Mouse (Mus musculus) G1E (cell line): Measurements from ENCODE around the gene Coil. TPM values are rescaled to one million over a fixed set of nuclear protein-coding genes. Genes with fewer than 3 reads are reported as not detected.
A peak's percentile ranks its signal among the peaks of the same experiment; 100 is the strongest.

Source experiments
- ATAC-seq: 2 replicates; pipeline ENCODE4 v1.8.0; 2016; ENCODE audit warnings: mild to moderate bottlenecking; ENCODE audit not compliant: insufficient number of reproducible peaks, poor library complexity, low FRiP score, severe bottlenecking; ENCODE audit errors: extremely low read depth
- DNase-seq: peaks from one replicate; pipeline ENCODE4 v3.0.0; 2012; ENCODE audit warnings: low spot score
- H3K27me3 ChIP-seq: 2 replicates; pipeline ENCODE4 v1.6.1; 2012; ENCODE audit warnings: mild to moderate bottlenecking, low read length, inconsistent platforms; ENCODE audit not compliant: insufficient read depth
- H3K36me3 ChIP-seq: replicated peaks from 2 replicates; pipeline ENCODE3; 2012; ENCODE audit warnings: mild to moderate bottlenecking, inconsistent platforms
- H3K4me1 ChIP-seq: 2 replicates; pipeline ENCODE4 v1.6.1; 2012; ENCODE audit warnings: low read depth, low read length, inconsistent platforms, mixed read lengths; ENCODE audit not compliant: insufficient read depth
- H3K4me3 ChIP-seq: 2 replicates; pipeline ENCODE4 v1.5.1; 2012; ENCODE audit warnings: low read depth, mild to moderate bottlenecking, inconsistent platforms, low read length, moderate library complexity, mixed read lengths
- H3K9me3 ChIP-seq: replicated peaks from 2 replicates; pipeline ENCODE4 v1.6.1; 2012; ENCODE audit warnings: inconsistent platforms
- CTCF ChIP-seq: IDR thresholded peaks from 2 replicates; pipeline ENCODE4 v1.5.1; 2012; ENCODE audit warnings: low read depth, low read length, inconsistent platforms, mixed read lengths
- GATA1 ChIP-seq: IDR thresholded peaks from 2 replicates; pipeline ENCODE4 v1.6.1; 2012; ENCODE audit warnings: borderline replicate concordance, low read length, inconsistent platforms, mixed read lengths
- GATA2 ChIP-seq: IDR thresholded peaks from 2 replicates; pipeline ENCODE4 v1.6.1; 2012; ENCODE audit warnings: low read depth, low read length, inconsistent platforms, borderline replicate concordance
- POLR2AphosphoS5 ChIP-seq: IDR thresholded peaks from 2 replicates; pipeline ENCODE4 v1.6.1; 2012; ENCODE audit warnings: low read depth, low read length, inconsistent platforms; ENCODE audit not compliant: insufficient replicate concordance
- TAL1 ChIP-seq: conservative IDR thresholded peaks from 2 replicates; pipeline ENCODE4 v1.6.1; 2012; ENCODE audit warnings: low read depth, low read length, inconsistent platforms, mixed read lengths
- polyA plus RNA-seq: library from polyadenylated mRNA; stranded (reverse); fragments of >175 nt; gene quantifications from 2 replicates; pipeline ENCODE4 v1.2.3, GENCODE M21; 2012
- total RNA-seq, 2 experiments: library from RNA; stranded (forward) in 1 of 2; stranded (reverse) in 1 of 2; fragments of 200-1000 nt in 1 of 2; fragments of >200 nt in 1 of 2; fragmentation: Nextera tagmentation in 1 of 2; gene quantifications; 2 replicates each; pipeline ENCODE4 v1.2.3; 2014 to 2017

Gene Coil
- total and polyA plus RNA-seq, 3 experiments, result 6.7 to 14.1 (median 12.7) TPM

DNA sequence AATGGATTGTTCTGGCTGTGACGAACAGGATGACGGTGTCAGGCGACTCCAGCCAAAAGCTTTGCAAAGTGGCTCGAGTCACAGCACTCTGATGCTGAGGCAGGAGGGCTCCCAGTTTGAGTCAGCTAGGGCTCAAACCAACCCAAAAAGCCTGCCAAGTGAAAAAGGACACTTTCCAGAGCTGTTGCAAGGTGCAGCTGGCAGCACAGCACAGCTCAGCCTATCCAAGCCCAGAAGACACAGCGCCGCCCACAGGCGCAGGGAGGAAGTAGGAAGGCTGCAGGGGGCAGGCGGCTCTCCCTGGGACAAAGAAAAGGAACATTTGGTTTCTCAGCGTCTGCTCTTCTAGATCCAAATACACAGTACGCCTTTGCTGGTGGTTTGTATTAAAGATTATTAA, 16.6 kb downstream of the Coil start:
- Histone ChIP-seq H3K36me3 (peaks cover 81% of the 10 kb centered on the region), H3K27me3 (no peaks in the 10 kb centered on the region), H3K9me3 (no peaks in the 10 kb centered on the region), H3K4me3 (no peak overlapping the region), H3K4me1 (no peaks in the 10 kb centered on the region)
- ATAC-seq, result no peak
- TF ChIP-seq GATA2 (no peak), POLR2AphosphoS5 (no peak), CTCF (no peak), TAL1 (no peak), GATA1 (no peak)
- no peak for DNase-seq

DNA sequence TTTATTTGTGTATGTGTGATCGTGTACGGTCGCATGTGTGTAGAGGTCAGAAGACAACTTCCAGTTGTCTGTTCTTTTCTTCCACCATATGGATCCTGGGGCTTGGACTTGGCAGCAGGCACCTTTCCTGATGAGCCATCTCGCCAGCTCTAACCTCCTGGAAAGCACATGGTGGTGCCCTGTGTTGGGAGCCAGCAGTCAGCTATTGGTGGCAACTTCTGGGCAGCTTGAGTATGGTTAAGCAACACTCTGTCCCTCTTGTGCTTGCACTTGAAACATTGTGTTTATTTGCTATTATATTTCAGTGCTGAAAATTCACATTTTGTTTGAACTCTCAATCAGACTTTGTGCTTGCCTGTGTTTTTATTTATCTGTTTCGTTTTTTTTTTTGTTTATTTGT, 18.9 kb downstream of the Coil start:
- peaks cover 6% of the 10 kb centered on the region for H3K4me1 ChIP-seq
- TF ChIP-seq POLR2AphosphoS5, result no peak
- no peaks in the 10 kb centered on the region for H3K27me3 ChIP-seq
- peaks cover 58% of the 10 kb centered on the region for H3K36me3 ChIP-seq
- ATAC-seq (no peak), DNase-seq (no peak)
- H3K9me3 ChIP-seq, result no peaks in the 10 kb centered on the region
- H3K4me3 ChIP-seq, result no peak overlapping the region

DNA sequence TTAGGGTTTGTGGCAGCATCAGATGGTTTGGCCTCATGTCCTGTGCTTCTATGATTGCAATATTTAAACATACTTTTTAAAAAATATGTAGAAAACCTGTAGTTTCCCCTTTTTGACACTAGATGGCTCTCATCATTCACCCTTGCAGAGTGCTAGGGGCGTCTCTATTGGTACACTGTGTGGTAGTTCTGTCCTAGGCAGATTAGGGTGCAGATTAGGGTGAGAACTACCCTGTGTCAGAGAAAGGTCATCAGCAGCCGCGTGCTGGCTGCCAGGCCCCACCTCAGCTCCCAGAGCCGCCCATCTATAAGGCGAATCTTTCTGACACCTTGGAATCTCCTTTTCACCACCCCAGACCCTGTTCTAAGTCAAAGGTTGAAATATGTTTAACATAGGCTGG, 19.5 kb downstream of the Coil start:
- DNase-seq (peak; percentile 23), ATAC-seq (peak; percentile 45; the same call in 1 of the 2 replicates)

DNA sequence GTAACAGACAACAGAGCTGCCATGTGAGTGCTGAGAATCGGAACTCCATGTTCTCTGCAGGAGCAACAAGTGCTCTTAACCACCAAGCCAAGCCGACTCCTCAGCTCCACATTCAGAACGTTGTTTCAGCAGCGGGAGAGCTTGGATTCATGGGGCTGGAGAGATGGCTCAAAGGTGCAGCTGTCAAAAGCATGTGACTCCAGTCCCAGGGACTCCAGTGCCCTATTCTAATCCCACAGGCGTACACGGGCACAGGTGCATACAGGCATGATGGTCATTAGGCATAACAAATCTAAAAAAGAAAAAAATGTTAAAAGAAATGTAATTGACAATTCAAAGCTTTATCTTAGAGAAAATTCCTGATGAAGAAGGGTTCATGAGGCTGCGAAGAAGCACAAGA, 23.1 kb downstream of the Coil start:
- no peak for DNase-seq
- H3K4me3 ChIP-seq, result no peak overlapping the region
- H3K36me3 ChIP-seq, result peaks cover 23% of the 10 kb centered on the region
- H3K9me3 ChIP-seq, result no peaks in the 10 kb centered on the region
- no peaks in the 10 kb centered on the region for H3K27me3 ChIP-seq
- peaks cover 29% of the 10 kb centered on the region for H3K4me1 ChIP-seq
- TF ChIP-seq TAL1 (no peak), GATA2 (no peak), GATA1 (no peak)
- ATAC-seq, result no peak

More for the DNA sequence above, 19.5 kb downstream of the Coil start:
- H3K36me3 ChIP-seq, result peaks cover 53% of the 10 kb centered on the region
- H3K27me3 ChIP-seq, result no peaks in the 10 kb centered on the region
- no peak overlapping the region for H3K4me3 ChIP-seq
- no peak for TF ChIP-seq TAL1
- no peak for TF ChIP-seq GATA1
- TF ChIP-seq GATA2, result no peak
- TF ChIP-seq CTCF, result no peak
- H3K9me3 ChIP-seq, result no peaks in the 10 kb centered on the region
- peaks cover 12% of the 10 kb centered on the region for H3K4me1 ChIP-seq

DNA sequence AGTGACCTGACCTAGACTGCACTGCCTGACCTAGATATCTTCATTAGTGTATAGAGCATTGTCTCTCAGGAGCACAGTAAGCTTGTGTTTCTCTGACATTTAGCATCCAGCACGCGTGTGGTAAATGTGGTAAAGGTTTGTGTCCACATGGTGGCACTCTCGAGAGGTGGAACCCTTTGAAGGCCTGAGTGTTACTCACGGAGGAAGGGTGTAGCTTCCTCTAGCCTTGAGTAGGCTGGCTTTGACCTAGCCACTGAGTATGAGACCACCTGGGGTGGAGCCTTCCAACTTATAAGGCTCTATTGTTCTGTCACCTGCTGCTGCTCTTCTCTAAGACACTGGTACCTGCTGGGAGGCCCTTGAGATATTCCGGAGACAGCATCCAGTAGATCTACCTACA, 23.6 kb downstream of the Coil start:
- Histone ChIP-seq H3K27me3 (no peaks in the 10 kb centered on the region), H3K36me3 (peaks cover 19% of the 10 kb centered on the region), H3K4me1 (peaks cover 33% of the 10 kb centered on the region), H3K9me3 (no peaks in the 10 kb centered on the region), H3K4me3 (no peak overlapping the region)
- no peak for TF ChIP-seq GATA2
- TF ChIP-seq GATA1, result no peak
- 0 out of 2 replicates have a peak, but pooled peaks have one; percentile 8 for TF ChIP-seq CTCF
- ATAC-seq (peak; percentile 54), DNase-seq (peak; percentile 50)

DNA sequence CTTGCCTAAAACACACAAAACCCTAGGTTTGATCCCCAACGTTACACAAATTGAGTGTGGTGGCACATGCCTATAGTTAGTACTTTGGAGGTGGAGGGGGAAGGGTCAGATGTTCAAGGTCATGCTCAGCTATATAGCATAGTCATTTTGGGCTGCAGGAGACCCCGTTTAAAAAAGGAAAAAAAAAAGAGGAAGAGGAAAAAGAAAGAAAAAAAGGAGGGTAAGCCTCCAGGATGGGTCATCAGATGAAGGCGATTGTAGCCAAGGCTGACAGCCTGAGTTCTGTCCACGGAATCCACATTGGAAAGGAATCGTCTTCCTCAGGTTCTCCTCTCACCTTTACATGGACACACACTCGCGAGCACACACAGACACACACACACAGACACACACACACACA, 24.4 kb downstream of the Coil start:
- peaks cover 12% of the 10 kb centered on the region for H3K36me3 ChIP-seq
- no peaks in the 10 kb centered on the region for H3K9me3 ChIP-seq
- ATAC-seq (no peak), DNase-seq (no peak)
- no peak for TF ChIP-seq TAL1
- TF ChIP-seq GATA1, result no peak
- no peak for TF ChIP-seq CTCF
- TF ChIP-seq POLR2AphosphoS5, result no peak
- no peak for TF ChIP-seq GATA2
- H3K27me3 ChIP-seq, result no peaks in the 10 kb centered on the region
- H3K4me3 ChIP-seq, result no peak overlapping the region
- H3K4me1 ChIP-seq, result peaks cover 38% of the 10 kb centered on the region

DNA sequence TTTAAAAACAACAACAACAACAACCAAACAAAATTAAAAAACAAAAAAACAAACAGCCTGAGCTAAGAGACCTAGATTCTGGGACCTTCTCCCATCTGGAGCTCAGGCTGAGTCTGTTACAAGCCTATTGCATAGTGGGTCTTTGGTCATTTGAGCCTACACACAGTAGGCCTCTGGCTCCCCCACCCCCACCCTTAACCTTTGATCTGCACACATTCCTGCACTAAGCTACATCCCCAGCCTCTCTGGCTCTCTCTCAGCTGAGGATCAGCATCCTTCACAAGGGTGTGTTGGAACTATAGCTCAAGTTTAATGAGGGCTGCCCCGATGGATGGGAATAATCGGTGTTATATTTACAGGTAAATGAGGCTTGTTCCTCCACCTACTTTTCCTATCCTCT, 25.6 kb downstream of the Coil start:
- no peak for ATAC-seq
- H3K4me1 ChIP-seq, result peaks cover 43% of the 10 kb centered on the region
- H3K9me3 ChIP-seq, result no peaks in the 10 kb centered on the region
- no peak for DNase-seq
- H3K27me3 ChIP-seq, result no peaks in the 10 kb centered on the region
- no peak for TF ChIP-seq GATA2
- TF ChIP-seq TAL1, result no peak
- TF ChIP-seq CTCF, result no peak
- TF ChIP-seq POLR2AphosphoS5, result no peak
- no peak for TF ChIP-seq GATA1
- H3K4me3 ChIP-seq, result no peak overlapping the region
- H3K36me3 ChIP-seq, result peaks cover 11% of the 10 kb centered on the region
